Comparison of ENCODE assay signal across 23 mouse cellular contexts in the genomic region with DNA sequence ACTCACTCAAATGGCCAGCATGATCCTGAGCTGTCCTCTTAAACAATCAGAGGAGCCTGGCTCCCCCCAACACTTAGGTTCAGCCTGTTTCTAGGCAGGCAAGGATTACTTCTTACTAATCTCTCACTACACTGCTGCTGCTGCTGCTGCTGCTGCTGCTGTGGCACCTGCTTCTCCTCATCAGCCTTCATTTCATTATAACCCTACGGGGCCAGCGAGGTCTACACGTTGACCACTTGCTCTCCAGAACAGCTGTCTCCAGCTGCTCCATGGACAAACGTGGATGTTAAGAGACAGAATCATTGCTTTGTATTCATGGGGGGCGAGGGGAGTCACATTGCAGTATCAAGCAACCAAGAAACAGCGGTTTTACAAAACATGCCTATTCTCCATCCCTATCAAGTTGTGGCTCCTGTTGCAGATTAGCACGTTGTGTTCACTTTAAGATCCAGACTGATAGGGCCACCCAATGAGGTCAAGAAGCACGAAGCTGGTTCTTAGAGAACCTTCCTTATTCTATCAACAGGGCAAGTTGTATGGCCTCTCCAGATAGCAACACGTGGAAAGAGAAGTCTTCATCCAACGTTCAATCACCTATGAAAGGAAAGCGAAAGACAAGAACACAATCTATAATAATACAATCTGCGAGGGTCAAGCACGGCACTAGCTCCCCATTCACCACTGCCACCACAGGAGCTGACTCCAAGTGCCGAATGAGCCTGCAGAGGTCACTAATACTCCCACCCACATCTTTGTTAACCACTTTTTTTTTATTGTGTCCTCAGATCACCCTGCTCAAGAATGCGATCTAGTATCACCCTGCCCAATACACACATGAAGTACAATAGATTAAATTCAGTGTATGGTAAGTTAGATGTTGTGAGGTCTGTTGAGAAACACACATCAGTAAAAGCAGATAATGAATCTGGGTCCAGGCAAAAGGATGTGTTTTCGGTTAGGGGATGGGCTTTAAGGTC. TPM values are rescaled to one million over a fixed set of nuclear protein-coding genes. Genes with fewer than 3 reads are reported as not detected.
DNase-seq lines count a peak whose midpoint lies in the region; ATAC-seq and TF ChIP-seq lines count a peak whose summit lies in the region.
"Had no signal": no experiment of that assay in that cellular context is flagged by ENCODE, and none has a peak within 500 bp of the region (broad histone marks: within the 10 kb centered on the region; RNA-seq: fewer than 3 reads in every experiment).

No protein-coding gene starts in this region.

- no peaks in the 10 kb centered on the region for H3K36me3 ChIP-seq in embryonic facial prominence, embryonic 12.5 days
- no peaks in the 10 kb centered on the region for H3K36me3 ChIP-seq in embryonic facial prominence, embryonic 10.5 days (replicated peaks)
- H3K36me3 ChIP-seq in C2C12 (ENCODE audit: control insufficient read depth, insufficient read depth), result no peaks in the 10 kb centered on the region
- H3K36me3 ChIP-seq in limb, embryonic 12.5 days, result no peaks in the 10 kb centered on the region
- H3K36me3 ChIP-seq: embryonic facial prominence, embryonic 13.5 days; heart, embryonic 15.5 days had no signal

- H3K79me3 ChIP-seq in C2C12 (ENCODE audit: low read depth), result no peaks in the 10 kb centered on the region

- DNase-seq in embryonic facial prominence, embryonic 10.5 days (ENCODE audit: low spot score), result no peak
- peak; percentile 52 for DNase-seq in kidney, postnatal 14 days
- no peak for DNase-seq in kidney, adult 9 months
- DNase-seq in adrenal gland, adult 2 months, result no peak
- no peak for DNase-seq in cerebellum, postnatal 10 days
- DNase-seq: adrenal gland, adult 8-10 months; adrenal gland, postnatal 36 days; B cell, adult 2 months; cerebellum, adult 2 months; cerebellum, postnatal 14 days; embryo, embryonic 11 days; forebrain, postnatal 0 days; gastrocnemius, postnatal 14 days; heart, adult 2 months; heart, postnatal 14 days had no signal

- H3ac ChIP-seq in C2C12 (ENCODE audit: control insufficient read depth, insufficient read length, low read depth), result no peak overlapping the region

- no peak for TF ChIP-seq CTCF in C2C12 (IDR thresholded peaks at IDR 0.05; ENCODE audit: control insufficient read depth, insufficient read depth, insufficient read length)

- no peaks in the 10 kb centered on the region; the same call in 1 of the 2 replicates for H3K4me1 ChIP-seq in embryonic facial prominence, embryonic 12.5 days
- H3K4me1 ChIP-seq in embryonic facial prominence, embryonic 10.5 days, result peaks cover 10% of the 10 kb centered on the region; the same call in 1 of the 2 replicates
- no peaks in the 10 kb centered on the region for H3K4me1 ChIP-seq in limb, embryonic 12.5 days (replicated peaks)
- H3K4me1 ChIP-seq: heart, embryonic 15.5 days had no signal

- 0 out of 2 replicates have a peak, but pooled peaks have one; percentile 35 for ATAC-seq in embryonic facial prominence, embryonic 12.5 days (ENCODE audit: insufficient number of reproducible peaks, insufficient read depth, low FRiP score, low TSS enrichment)
- peak; percentile 26; the same call in 1 of the 2 replicates for ATAC-seq in limb, embryonic 12.5 days (ENCODE audit: insufficient number of reproducible peaks, insufficient read depth, low FRiP score, low TSS enrichment, low read depth)
- ATAC-seq: forebrain, embryonic 13.5 days; forebrain, postnatal 0 days had no signal

- H3K4me3 ChIP-seq in embryonic facial prominence, embryonic 12.5 days, result no peak overlapping the region
- no peak overlapping the region for H3K4me3 ChIP-seq in embryonic facial prominence, embryonic 10.5 days
- H3K4me3 ChIP-seq in C2C12 (ENCODE audit: insufficient read depth, poor library complexity, severe bottlenecking), result no peak overlapping the region
- no peak overlapping the region for H3K4me3 ChIP-seq in limb, embryonic 12.5 days (replicated peaks)
- H3K4me3 ChIP-seq: embryonic facial prominence, embryonic 13.5 days; forebrain, embryonic 13.5 days; heart, adult 2 months; heart, embryonic 15.5 days had no signal

- no peak overlapping the region for H3K4me2 ChIP-seq in embryonic facial prominence, embryonic 12.5 days (replicated peaks)
- H3K4me2 ChIP-seq in limb, embryonic 12.5 days, result no peak overlapping the region
- H3K4me2 ChIP-seq: embryonic facial prominence, embryonic 13.5 days; forebrain, embryonic 13.5 days; heart, embryonic 11.5 days; heart, embryonic 15.5 days; hindbrain, embryonic 14.5 days had no signal

- no peaks in the 10 kb centered on the region for H3K27me3 ChIP-seq in embryonic facial prominence, embryonic 12.5 days
- no peaks in the 10 kb centered on the region for H3K27me3 ChIP-seq in embryonic facial prominence, embryonic 10.5 days (replicated peaks; ENCODE audit: low read depth, poor library complexity, severe bottlenecking)
- H3K27me3 ChIP-seq in C2C12 (ENCODE audit: control insufficient read depth, insufficient read depth, insufficient read length), result no peaks in the 10 kb centered on the region
- no peaks in the 10 kb centered on the region for H3K27me3 ChIP-seq in limb, embryonic 12.5 days
- H3K27me3 ChIP-seq: embryonic facial prominence, embryonic 13.5 days; forebrain, embryonic 13.5 days; heart, embryonic 15.5 days had no signal

- no peak overlapping the region for H3K9ac ChIP-seq in embryonic facial prominence, embryonic 12.5 days
- H3K9ac ChIP-seq in limb, embryonic 12.5 days (replicated peaks), result no peak overlapping the region
- H3K9ac ChIP-seq: embryonic facial prominence, embryonic 13.5 days; forebrain, embryonic 13.5 days; forebrain, postnatal 0 days; heart, embryonic 15.5 days; hindbrain, embryonic 14.5 days had no signal

- H3K27ac ChIP-seq in embryonic facial prominence, embryonic 12.5 days, result no peak overlapping the region
- no peak overlapping the region for H3K27ac ChIP-seq in embryonic facial prominence, embryonic 10.5 days (replicated peaks)
- H3K27ac ChIP-seq in limb, embryonic 12.5 days, result no peak overlapping the region
- H3K27ac ChIP-seq: embryonic facial prominence, embryonic 13.5 days; forebrain, embryonic 13.5 days; heart, adult 2 months; heart, embryonic 15.5 days; hindbrain, embryonic 14.5 days had no signal

- WGBS in embryonic facial prominence, embryonic 12.5 days, result 83% methylated on average over 16 of the region's 16 CpGs
- WGBS in embryonic facial prominence, embryonic 10.5 days, result 85% methylated on average over 16 of the region's 16 CpGs
- WGBS in limb, embryonic 12.5 days, result 87% methylated on average over 16 of the region's 16 CpGs

- H3K9me3 ChIP-seq in embryonic facial prominence, embryonic 12.5 days, result no peaks in the 10 kb centered on the region
- no peaks in the 10 kb centered on the region for H3K9me3 ChIP-seq in embryonic facial prominence, embryonic 10.5 days
- H3K9me3 ChIP-seq in limb, embryonic 12.5 days, result no peaks in the 10 kb centered on the region
- H3K9me3 ChIP-seq: embryonic facial prominence, embryonic 13.5 days; forebrain, embryonic 13.5 days; heart, embryonic 15.5 days had no signal

- H3K79me2 ChIP-seq in C2C12 (ENCODE audit: control insufficient read depth, insufficient read depth), result no peaks in the 10 kb centered on the region

TF ChIP-seq in C2C12, 6 proteins besides CTCF, POLR2A, EP300 and RAD21:
- TF ChIP-seq MYOD1 (IDR thresholded peaks at IDR 0.05; ENCODE audit: control insufficient read depth, insufficient read length, low read depth) (peak; percentile 58), MAX (IDR thresholded peaks at IDR 0.05) (no peak), CEBPB (IDR thresholded peaks at IDR 0.05; ENCODE audit: low read depth) (no peak), MYOG (IDR thresholded peaks at IDR 0.05; ENCODE audit: control insufficient read depth, extremely low read depth, insufficient read length) (no peak), USF1 (IDR thresholded peaks at IDR 0.05; ENCODE audit: low read depth) (no peak)

RNA-seq across cellular contexts. Expression of a gene that starts 43.4 kb away (rescaled TPM):
- polyA plus RNA-seq in embryonic facial prominence, embryonic 12.5 days (2016; fragmentation: Nextera tagmentation; extraction: Ambion mirVana), result 51.4 and 52.2 TPM in 2 replicates
- polyA plus RNA-seq in embryonic facial prominence, embryonic 10.5 days (2016; fragmentation: Nextera tagmentation; extraction: Ambion mirVana), result 40.5 and 41.6 TPM in 2 replicates
- polyA plus RNA-seq in C2C12 (2012; fragmentation: generic; extraction: Trizol), result 73.2 TPM
- 47.3 and 51.6 TPM in 2 replicates for polyA plus RNA-seq in limb, embryonic 12.5 days (2016; fragmentation: Nextera tagmentation; extraction: Ambion mirVana)
- total RNA-seq in adrenal gland, adult 2 months (2021), result 10 to 100 TPM; 69.6 to 90.3 TPM
- 20.6 and 28.6 TPM in 2 replicates for polyA plus RNA-seq in adrenal gland, adult 2 months (2012; rRNA removed)
